Mouse (Mus musculus) MEL (cell line): ENCODE data around the gene Kif5c.

Experiments used
- CTCF ChIP-seq, 3 experiments: IDR thresholded peaks in 2 of 3; conservative IDR thresholded peaks in 1 of 3; 2 replicates each; pipeline ENCODE4 v1.5.1; 2011 to 2012; ENCODE audit warnings: low read length in 3 of 3, low read depth in 2 of 3, mild to moderate bottlenecking in 2 of 3, improper control_type of control experiment in 1 of 3, inconsistent platforms in 1 of 3, mixed read lengths in 1 of 3, moderate library complexity in 1 of 3; ENCODE audit not compliant: control insufficient read depth in 1 of 3, insufficient read depth in 1 of 3, poor library complexity in 1 of 3, severe bottlenecking in 1 of 3
- ELF1 ChIP-seq: IDR thresholded peaks from 2 replicates; pipeline ENCODE4 v1.6.1; 2014; ENCODE audit warnings: low read depth, mild to moderate bottlenecking, inconsistent platforms, low read length, improper control_type of control experiment, moderate library complexity
- EP300 ChIP-seq, 2 experiments: IDR thresholded peaks; 2 replicates each; pipeline ENCODE4 v1.6.1; 2011; ENCODE audit warnings: improper control_type of control experiment in 2 of 2, low read length in 2 of 2, low read depth in 1 of 2, mild to moderate bottlenecking in 1 of 2
- GATA1 ChIP-seq: IDR thresholded peaks from 2 replicates; pipeline ENCODE4 v1.6.1; 2011; ENCODE audit warnings: low read depth, low read length, improper control_type of control experiment
- MAFK ChIP-seq: IDR thresholded peaks from 2 replicates; pipeline ENCODE4 v1.6.1; 2011; ENCODE audit warnings: low read depth, mild to moderate bottlenecking, low read length, improper control_type of control experiment, borderline replicate concordance
- MAX ChIP-seq: IDR thresholded peaks from 2 replicates; pipeline ENCODE4 v1.6.1; 2011; ENCODE audit warnings: low read length, improper control_type of control experiment
- MEF2A ChIP-seq: IDR thresholded peaks from 2 replicates; pipeline ENCODE4 v1.6.1; 2014; ENCODE audit warnings: low read depth, mild to moderate bottlenecking, inconsistent platforms, low read length, improper control_type of control experiment; ENCODE audit not compliant: poor library complexity, insufficient replicate concordance, severe bottlenecking; ENCODE audit errors: extremely low read depth
- NRF1 ChIP-seq: IDR thresholded peaks from 2 replicates; pipeline ENCODE4 v1.6.1; 2014; ENCODE audit warnings: low read depth, mild to moderate bottlenecking, inconsistent platforms, low read length, improper control_type of control experiment, moderate library complexity; ENCODE audit not compliant: poor library complexity, insufficient read depth, severe bottlenecking
- POLR2A ChIP-seq, 2 experiments: IDR thresholded peaks; 2 replicates each; pipeline ENCODE4 v1.6.1; 2011 to 2012; ENCODE audit warnings: low read length in 2 of 2, mild to moderate bottlenecking in 2 of 2, control low read depth in 1 of 2, improper control_type of control experiment in 1 of 2, low read depth in 1 of 2, moderate library complexity in 1 of 2; ENCODE audit not compliant: control insufficient read depth in 1 of 2, insufficient read depth in 1 of 2, poor library complexity in 1 of 2
- POLR2AphosphoS2 ChIP-seq: IDR thresholded peaks from 2 replicates; pipeline ENCODE4 v1.6.1; 2011; ENCODE audit warnings: low read length, improper control_type of control experiment
- POLR2AphosphoS5 ChIP-seq: IDR thresholded peaks from 2 replicates; pipeline ENCODE4 v1.6.1; 2012; ENCODE audit warnings: low read depth, borderline replicate concordance, mild to moderate bottlenecking, inconsistent platforms, low read length, moderate library complexity, mixed read lengths
- SIN3A ChIP-seq: IDR thresholded peaks from 2 replicates; pipeline ENCODE4 v1.6.1; 2012; ENCODE audit warnings: low read length, improper control_type of control experiment, inconsistent platforms
- ZMIZ1 ChIP-seq: IDR thresholded peaks from 2 replicates; pipeline ENCODE4 v1.6.1; 2012; ENCODE audit warnings: low read depth, mild to moderate bottlenecking, inconsistent platforms, low read length, improper control_type of control experiment, moderate library complexity

GRCm38 (mm10) chr2:49776407-49776806 lies 157.3 kb downstream of the Kif5c start:
- TF ChIP-seq POLR2A (IDR thresholded peaks at IDR 0.05; ENCODE audit: control insufficient read depth in 1 of 2, insufficient read depth in 1 of 2, low read depth in 1 of 2, low read length in 2 of 2, poor library complexity in 1 of 2) (no peak), EP300 (IDR thresholded peaks at IDR 0.05; ENCODE audit: low read depth in 1 of 2, low read length in 2 of 2) (no peak), CTCF (IDR thresholded peaks at IDR 0.05 in 2 of 3, conservative IDR thresholded peaks at IDR 0.05 in 1 of 3; ENCODE audit: control insufficient read depth in 1 of 3, insufficient read depth in 1 of 3, low read depth in 2 of 3, low read length in 3 of 3, poor library complexity in 1 of 3, severe bottlenecking in 1 of 3) (no peak), SIN3A (no peak), POLR2AphosphoS5 (no peak), MAFK (no peak), NRF1 (no peak), MEF2A (no peak), POLR2AphosphoS2 (no peak), MAX (no peak), GATA1 (no peak), ELF1 (no peak), ZMIZ1 (no peak)
